Mouse (Mus musculus) hindbrain, postnatal 0 days (tissue): ENCODE data around the gene Trp53bp1. TPM values are rescaled to one million over a fixed set of nuclear protein-coding genes. Genes with fewer than 3 reads are reported as not detected.

Source experiments
- ATAC-seq: fragments of 200-750 bp; cut with Nextera tagmentation; 2 replicates; pipeline ENCODE4 v1.8.0; 2017; ENCODE audit warnings: mild to moderate bottlenecking, moderate TSS enrichment, moderate library complexity
- DNase-seq: peaks from one replicate; pipeline ENCODE4 v3.0.0-alpha.2; 2015; ENCODE audit warnings: low spot score
- H3K27ac ChIP-seq: fragments of 300-500 bp; sonication (generic); 2 replicates; pipeline ENCODE4 v1.5.1; 2014; ENCODE audit warnings: mild to moderate bottlenecking
- H3K27me3 ChIP-seq: fragments of 300-500 bp; sonication (generic); 2 replicates; pipeline ENCODE4 v1.6.1; 2014; ENCODE audit warnings: low read length, mixed read lengths; ENCODE audit not compliant: insufficient read depth
- H3K36me3 ChIP-seq: fragments of 300-500 bp; sonication (generic); 2 replicates; pipeline ENCODE4 v1.6.1; 2014; ENCODE audit warnings: low read length, mixed read lengths; ENCODE audit not compliant: insufficient read depth
- H3K4me1 ChIP-seq: fragments of 300-500 bp; sonication (generic); 2 replicates; pipeline ENCODE4 v1.6.1; 2014; ENCODE audit warnings: antibody characterized with exemption, low read length, mixed read lengths; ENCODE audit not compliant: insufficient read depth
- H3K4me2 ChIP-seq: fragments of 300-500 bp; sonication (generic); 2 replicates; pipeline ENCODE4 v1.6.1; 2014; ENCODE audit warnings: low read depth, mild to moderate bottlenecking, low read length, moderate library complexity, mixed read lengths
- H3K4me3 ChIP-seq: fragments of 300-500 bp; sonication (generic); 2 replicates; pipeline ENCODE4 v1.5.1; 2014; ENCODE audit warnings: low read length
- H3K9ac ChIP-seq: fragments of 300-500 bp; sonication (generic); replicated peaks from 2 replicates; pipeline ENCODE4 v1.6.1; 2014; ENCODE audit warnings: mild to moderate bottlenecking, low read length, moderate library complexity, mixed read lengths
- H3K9me3 ChIP-seq: fragments of 300-500 bp; sonication (generic); 2 replicates; pipeline ENCODE4 v1.6.1; 2016; ENCODE audit warnings: low read length, mixed read lengths
- CTCF ChIP-seq: IDR thresholded peaks from 2 replicates; pipeline ENCODE4 v1.5.1; 2016; ENCODE audit warnings: antibody characterized with exemption, control low read depth, low read depth
- WGBS: fragments of 180-500 bp; shearing (Covaris S2); extraction: QIAGEN DNeasy Blood & Tissue Kit; methylation state at CpG from one replicate; pipeline ENCODE4 v1.1.7; 2014; 5-methylcytosine and 5-hydroxymethylcytosine counted together
- polyA plus RNA-seq: library from polyadenylated mRNA; unstranded; fragments of >200 nt; fragmentation: Nextera tagmentation; extraction: Ambion mirVana; gene quantifications from 2 replicates; pipeline ENCODE4 v1.2.1, GENCODE M21; 2015
- total RNA-seq: library from RNA; depleted of rRNA; stranded (reverse); fragments of >200 nt; gene quantifications from 2 replicates; pipeline ENCODE4 v1.2.3, GENCODE M21; 2014

Trp53bp1 gene
- total and polyA plus RNA-seq, 2 experiments from 2014 or later: 80.9 to 277 TPM

DNA sequence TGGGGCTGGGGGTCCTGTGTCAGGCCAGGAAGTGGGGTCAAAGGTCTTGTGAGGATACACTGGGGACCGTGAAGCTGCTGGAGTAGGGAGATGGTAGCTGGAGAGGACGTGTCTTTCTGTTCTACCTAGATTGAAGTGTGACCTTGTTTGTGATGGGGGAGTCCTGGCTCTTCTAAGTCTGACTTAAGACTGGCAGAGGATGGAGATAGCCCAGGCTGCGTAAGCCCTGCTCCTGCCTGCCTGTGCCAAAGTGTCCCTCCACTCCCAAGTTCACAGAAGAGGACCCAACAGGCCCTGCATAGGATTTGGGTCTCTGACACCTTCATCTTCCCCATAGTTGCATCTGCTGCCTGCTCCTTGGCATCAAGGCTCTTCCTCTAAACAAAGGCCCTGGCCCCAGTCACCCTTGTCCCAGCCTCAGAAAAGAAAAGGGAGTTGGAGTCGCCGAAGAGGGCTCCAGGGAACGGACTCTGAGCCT, 25.6 kb upstream of the Trp53bp1 start:
- no peak for ATAC-seq
- H3K36me3 ChIP-seq: peaks cover 31% of the 10 kb centered on the region
- peak overlapping the region; percentile 48 for H3K4me3 ChIP-seq
- WGBS: 5% methylated on average over 6 of the region's 6 CpGs
- no peak for TF ChIP-seq CTCF
- H3K9me3 ChIP-seq: no peaks in the 10 kb centered on the region
- H3K9ac ChIP-seq: peak overlapping the region; percentile 69
- H3K4me1 ChIP-seq: peaks cover 17% of the 10 kb centered on the region; the same call in 1 of the 2 replicates
- peak overlapping the region; percentile 81 for H3K27ac ChIP-seq
- DNase-seq: no peak
- no peaks in the 10 kb centered on the region for H3K27me3 ChIP-seq
- peak overlapping the region; percentile 89 for H3K4me2 ChIP-seq

DNA sequence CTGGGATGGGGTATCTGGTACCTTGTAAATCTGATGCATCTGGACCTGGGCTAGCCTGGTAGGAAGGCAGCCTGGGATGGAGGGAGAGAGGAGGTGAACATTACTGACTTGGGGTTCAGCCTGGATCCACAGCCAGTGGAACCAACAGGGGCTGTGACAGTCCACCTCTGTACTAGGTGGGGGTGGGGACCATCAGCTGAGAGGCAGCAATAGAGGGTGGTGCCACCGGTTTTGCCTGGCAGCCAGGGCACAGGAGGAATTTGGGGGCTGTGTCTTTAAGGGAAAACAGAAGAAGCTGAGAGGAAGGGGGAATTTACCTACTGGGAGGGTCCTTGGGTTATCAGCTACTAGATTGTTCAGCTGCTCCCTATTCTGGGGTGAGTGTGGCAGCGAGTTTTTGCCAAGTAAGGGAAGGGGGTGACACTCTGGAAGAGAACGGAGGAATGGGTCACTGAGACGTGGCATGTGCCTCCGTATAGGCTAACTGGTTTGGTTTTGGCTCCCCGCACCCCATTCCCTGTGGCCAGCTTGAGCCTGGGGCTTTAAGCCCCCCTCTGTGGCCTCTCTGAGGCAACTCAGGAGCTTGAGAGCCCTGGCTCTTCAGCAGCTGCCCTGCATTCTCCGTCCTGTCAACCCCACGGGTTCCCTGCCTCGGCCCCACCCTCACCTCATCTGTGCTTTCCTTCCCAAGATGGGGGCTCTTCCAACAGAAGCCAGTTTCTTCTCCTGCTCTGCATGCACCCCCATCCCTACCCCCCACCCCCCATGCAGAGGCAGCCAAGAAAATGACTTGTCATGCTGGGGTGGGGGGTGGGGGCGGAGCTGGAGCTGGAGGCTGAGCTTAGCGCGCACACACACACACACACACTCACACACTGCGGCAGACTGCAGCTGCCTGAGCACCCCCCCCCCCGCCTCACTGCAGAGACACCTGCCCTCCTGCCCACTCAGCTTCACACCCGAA, 24.7 kb upstream of the Trp53bp1 start:
- ATAC-seq: peak; percentile 65
- Histone ChIP-seq H3K36me3 (peaks cover 22% of the 10 kb centered on the region), H3K9me3 (no peaks in the 10 kb centered on the region), H3K4me3 (peak overlapping the region; percentile 48), H3K27ac (peak overlapping the region; percentile 81), H3K4me1 (peaks cover 19% of the 10 kb centered on the region; the same call in 1 of the 2 replicates), H3K4me2 (peak overlapping the region; percentile 89), H3K9ac (peak overlapping the region; percentile 69), H3K27me3 (no peaks in the 10 kb centered on the region)
- WGBS: 2% methylated on average over 14 of the region's 15 CpGs
- peak; percentile 85 for DNase-seq
- TF ChIP-seq CTCF: no peak

DNA sequence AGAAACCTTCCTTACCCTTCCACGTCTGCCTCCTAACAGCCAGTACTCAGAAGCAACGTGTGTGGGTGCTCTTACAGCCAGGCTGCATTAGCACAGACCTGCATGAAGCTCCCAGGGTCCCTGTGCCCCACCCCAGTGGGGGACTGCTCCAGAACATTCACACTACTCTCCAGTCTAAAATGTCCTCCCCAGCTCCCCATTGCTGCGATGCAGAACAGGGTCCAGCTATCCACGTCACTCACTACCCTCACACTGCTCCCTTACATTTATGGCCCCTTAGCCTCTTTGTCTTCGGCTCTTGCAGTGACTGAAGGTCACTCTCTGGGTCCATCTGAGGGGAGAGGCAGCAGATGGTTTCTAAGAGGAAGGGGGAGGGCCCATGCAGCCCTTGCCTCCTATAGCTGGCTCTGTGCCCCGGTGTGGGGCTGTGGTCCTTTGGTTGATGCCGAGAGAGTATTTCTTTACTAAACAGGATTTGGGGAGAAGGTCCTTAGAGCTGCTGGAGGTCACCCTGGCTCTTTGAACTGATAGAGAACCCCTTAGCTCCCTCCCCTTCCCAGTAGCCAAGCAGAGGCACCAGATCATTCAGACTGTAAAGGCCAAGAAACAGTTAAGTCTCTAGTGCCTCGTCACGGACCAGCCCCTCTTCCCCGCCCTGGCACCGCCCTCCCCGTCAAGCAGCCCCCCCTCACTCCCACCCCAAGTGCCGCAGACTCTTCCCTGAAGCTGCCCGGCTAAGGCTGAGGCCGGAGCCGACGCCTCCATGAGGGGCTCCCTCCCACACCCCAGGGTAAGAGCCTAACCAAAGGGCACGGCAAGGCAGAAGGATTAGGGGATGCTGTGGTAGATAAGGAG, 23.8 kb upstream of the Trp53bp1 start:
- DNase-seq: peak; percentile 87
- Histone ChIP-seq H3K36me3 (peaks cover 13% of the 10 kb centered on the region; the same call in 1 of the 2 replicates), H3K4me3 (peak overlapping the region; percentile 48), H3K4me2 (peak overlapping the region; percentile 89), H3K9me3 (no peaks in the 10 kb centered on the region), H3K27ac (peak overlapping the region; percentile 81), H3K4me1 (peaks cover 24% of the 10 kb centered on the region), H3K9ac (peak overlapping the region; percentile 69), H3K27me3 (no peaks in the 10 kb centered on the region)
- 2% methylated on average over 18 of the region's 18 CpGs for WGBS
- ATAC-seq: peak; percentile 83
- TF ChIP-seq CTCF: no peak

DNA sequence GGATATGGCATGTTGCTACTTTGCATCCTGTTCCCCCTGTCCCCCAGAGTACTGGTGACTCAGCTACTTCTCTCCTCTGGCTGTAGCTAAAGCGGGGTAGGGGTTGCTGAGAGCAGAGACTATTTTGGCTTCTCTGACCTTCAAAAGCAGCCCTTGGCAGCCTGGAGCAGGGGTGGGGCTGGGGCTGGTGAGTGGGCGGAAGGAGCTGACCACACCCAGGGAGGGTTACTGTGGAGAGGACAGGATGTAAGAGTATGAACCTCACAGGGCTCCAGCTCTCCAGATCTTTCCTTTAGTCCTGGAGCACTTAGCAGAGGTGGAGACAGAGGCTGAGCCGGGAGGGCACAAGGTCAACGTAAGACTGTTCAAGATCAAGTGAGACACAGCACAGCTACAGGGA, 23.0 kb upstream of the Trp53bp1 start:
- WGBS: 32% methylated on average over 4 of the region's 4 CpGs

DNA sequence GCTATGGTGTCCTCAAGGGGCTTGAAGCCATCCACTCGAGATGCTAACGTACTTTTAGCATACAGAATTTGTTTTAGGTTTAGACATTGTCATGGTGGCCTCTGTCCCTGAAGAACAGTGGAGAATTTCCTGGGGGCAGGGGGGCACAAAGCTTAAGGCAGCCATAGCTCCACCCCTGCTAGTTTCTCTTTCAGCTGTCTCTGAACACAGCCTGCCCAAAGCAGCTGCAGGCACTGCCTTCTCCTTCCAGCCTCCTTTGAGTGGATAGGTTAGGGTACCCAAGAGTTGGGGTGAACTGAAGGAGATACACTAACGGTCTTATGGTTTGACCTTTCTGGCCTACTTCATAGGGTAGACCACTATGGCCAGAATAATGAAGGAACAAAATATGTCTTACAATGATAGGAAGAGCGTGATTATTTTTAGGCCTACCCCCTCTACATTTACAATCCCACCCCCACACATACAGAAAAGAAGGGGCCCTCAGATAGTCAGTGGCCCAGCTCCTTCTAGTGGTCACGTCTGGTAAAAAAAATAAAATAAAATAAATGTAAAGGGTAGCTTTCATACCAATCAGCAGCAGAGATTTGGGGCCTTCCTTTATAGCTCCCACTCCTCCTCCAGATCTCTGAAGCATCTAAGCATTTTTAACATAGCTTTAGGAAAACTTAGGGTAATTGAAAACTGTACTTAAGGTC, 21.3 kb upstream of the Trp53bp1 start:
- peak; percentile 40 for TF ChIP-seq CTCF
- Histone ChIP-seq H3K36me3 (no peaks in the 10 kb centered on the region), H3K9ac (no peak overlapping the region), H3K9me3 (no peaks in the 10 kb centered on the region), H3K4me2 (no peak overlapping the region), H3K4me3 (no peak overlapping the region), H3K27me3 (no peaks in the 10 kb centered on the region), H3K4me1 (peaks cover 21% of the 10 kb centered on the region), H3K27ac (no peak overlapping the region)
- WGBS: 69% methylated on average over 5 of the region's 5 CpGs
- no peak for ATAC-seq
- no peak for DNase-seq

More for the DNA sequence above, 23.0 kb upstream of the Trp53bp1 start:
- H3K36me3 ChIP-seq: peaks cover 5% of the 10 kb centered on the region; the same call in 1 of the 2 replicates
- DNase-seq: no peak
- no peak for TF ChIP-seq CTCF
- H3K27ac ChIP-seq: peak overlapping the region; percentile 81
- no peaks in the 10 kb centered on the region for H3K27me3 ChIP-seq
- H3K9me3 ChIP-seq: no peaks in the 10 kb centered on the region
- peaks cover 24% of the 10 kb centered on the region for H3K4me1 ChIP-seq
- H3K4me3 ChIP-seq: peak overlapping the region; percentile 48
- peak overlapping the region; percentile 69; the same call in 1 of the 2 replicates for H3K9ac ChIP-seq
- no peak for ATAC-seq
- H3K4me2 ChIP-seq: peak overlapping the region; percentile 89
